Mouse (Mus musculus) spleen, adult 2 months (tissue): Measurements from ENCODE around the gene Gm20388.

Experiments used
- CTCF ChIP-seq: fragments of 200-500 bp; IDR thresholded peaks from 2 replicates; pipeline ENCODE4 v1.5.1; 2011; ENCODE audit warnings: mild to moderate bottlenecking, inconsistent platforms; ENCODE audit not compliant: insufficient read depth, insufficient read length, insufficient replicate concordance; ENCODE audit errors: extremely low read depth
- POLR2A ChIP-seq: fragments of 200-500 bp; IDR thresholded peaks from 2 replicates; pipeline ENCODE4 v1.6.1; 2011; ENCODE audit warnings: low read depth, low read length, inconsistent platforms

DNA sequence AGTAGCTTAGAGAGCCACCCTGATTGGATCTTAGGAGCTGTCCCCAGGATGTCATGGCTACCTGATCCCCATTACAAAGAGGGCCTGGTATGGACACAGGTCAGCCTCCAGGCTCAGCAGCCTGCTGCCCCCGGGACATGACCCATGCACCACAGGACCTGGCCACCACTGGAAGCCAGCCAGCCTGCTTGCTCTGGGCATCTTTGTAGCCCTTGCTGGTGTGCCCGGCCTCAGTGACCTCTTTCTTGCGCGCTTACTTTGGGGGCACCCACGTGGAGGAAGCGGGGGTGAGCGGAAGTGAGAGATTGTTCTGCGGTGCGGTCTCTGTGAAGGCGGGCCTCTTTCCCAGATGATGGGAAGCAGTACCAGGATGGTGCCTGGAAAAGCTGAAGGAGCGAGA is 641.9 kb downstream of the Gm20388 start:
- TF ChIP-seq CTCF = no peak
- TF ChIP-seq POLR2A = no peak
